Mouse (Mus musculus) liver, postnatal 0 days (tissue): Measurements from ENCODE around the gene Galr2.

Experiments
- CTCF ChIP-seq: sonication (generic); IDR thresholded peaks from 2 replicates; pipeline ENCODE4 v1.5.1; 2016; ENCODE audit warnings: antibody characterized with exemption, low read depth
- EP300 ChIP-seq: IDR thresholded peaks from 2 replicates; pipeline ENCODE4 v1.6.1; 2016; ENCODE audit warnings: antibody characterized with exemption, low read depth, mild to moderate bottlenecking

DNA sequence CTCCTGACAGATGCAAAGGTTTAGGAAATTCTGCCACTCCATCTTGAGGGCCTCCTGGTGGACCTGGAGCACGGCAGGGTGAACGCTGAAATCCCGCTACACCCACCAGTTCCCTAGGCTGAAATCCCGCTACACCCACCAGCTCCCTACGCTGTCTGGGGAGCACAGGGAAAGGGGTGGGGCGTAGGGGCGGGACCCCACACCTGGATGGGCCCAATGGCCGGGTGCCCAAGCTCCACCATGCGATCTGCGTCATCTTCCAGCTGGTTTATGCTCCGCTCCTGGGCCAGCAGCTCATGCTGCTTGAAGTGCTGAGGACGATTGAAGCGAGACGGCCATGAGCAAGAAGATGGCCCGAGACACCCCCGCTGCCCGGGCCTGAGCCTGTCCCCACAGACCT lies 48.3 kb upstream of the Galr2 start:
- TF ChIP-seq CTCF = no peak
- no peak for TF ChIP-seq EP300
